29 mouse cellular contexts compared by ENCODE assay signal in the genomic region with DNA sequence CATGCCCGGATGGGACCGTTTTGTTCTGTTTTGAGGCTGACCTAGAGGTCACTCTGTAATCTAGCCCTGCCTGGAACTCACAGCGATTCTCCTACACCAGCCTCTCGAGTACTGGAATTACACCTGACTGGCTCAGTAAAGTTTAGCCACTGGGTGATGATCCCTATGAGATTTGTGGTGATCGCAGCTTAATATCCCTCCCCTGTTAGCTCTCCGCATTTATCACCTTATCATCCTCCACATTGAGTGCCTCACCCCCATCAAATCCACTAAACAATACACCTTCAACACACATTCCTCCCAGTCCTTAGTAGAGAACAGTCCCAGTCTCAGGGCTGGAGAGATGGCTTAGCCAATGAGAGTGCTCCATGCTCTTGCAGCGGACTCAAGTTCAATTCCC. TPM values are rescaled to one million over a fixed set of nuclear protein-coding genes. Genes with fewer than 3 reads are reported as not detected.
DNase-seq lines count a peak whose midpoint lies in the region; ATAC-seq and TF ChIP-seq lines count a peak whose summit lies in the region.
"Had no signal": no experiment of that assay in that cellular context is flagged by ENCODE, and none has a peak within 500 bp of the region (broad histone marks: within the 10 kb centered on the region; RNA-seq: fewer than 3 reads in every experiment).

No protein-coding gene starts in this region.

- H3K4me1 ChIP-seq in lung, postnatal 0 days (ENCODE audit: insufficient read depth, low read depth, low read length) = no peaks in the 10 kb centered on the region
- H3K4me1 ChIP-seq in midbrain, embryonic 11.5 days (ENCODE audit: control insufficient read depth, insufficient read depth, low read length) = no peaks in the 10 kb centered on the region
- no peaks in the 10 kb centered on the region for H3K4me1 ChIP-seq in midbrain, postnatal 0 days (ENCODE audit: insufficient read depth, low read length)
- no peaks in the 10 kb centered on the region for H3K4me1 ChIP-seq in ES-Bruce4 (ENCODE audit: control insufficient read depth, insufficient read depth, low read length)

- H3K36me3 ChIP-seq in lung, postnatal 0 days (ENCODE audit: insufficient read depth, low read length) = no peaks in the 10 kb centered on the region
- H3K36me3 ChIP-seq in midbrain, embryonic 11.5 days (ENCODE audit: control insufficient read depth, insufficient read depth, low read length) = no peaks in the 10 kb centered on the region
- no peaks in the 10 kb centered on the region for H3K36me3 ChIP-seq in midbrain, postnatal 0 days (ENCODE audit: insufficient read depth, low read length)
- no peaks in the 10 kb centered on the region for H3K36me3 ChIP-seq in ES-Bruce4 (ENCODE audit: control insufficient read depth, insufficient read depth, low read length, poor library complexity, severe bottlenecking)
- H3K36me3 ChIP-seq: G1E had no signal

- TF ChIP-seq POLR2A in ES-Bruce4 (IDR thresholded peaks at IDR 0.05; ENCODE audit: insufficient read depth, low read length) = no peak

- DNase-seq in heart, adult 11 months = peak; percentile 77
- DNase-seq in heart, postnatal 10 days = no peak
- DNase-seq in lung, postnatal 0 days (ENCODE audit: low spot score) = no peak
- no peak for DNase-seq in lung, postnatal 14 days
- peak; percentile 79 for DNase-seq in midbrain, embryonic 11.5 days (ENCODE audit: low spot score, missing footprints)
- DNase-seq in midbrain, postnatal 0 days (ENCODE audit: low spot score) = no peak
- DNase-seq in kidney, adult 8-10 months = no peak
- DNase-seq: adrenal gland, adult 2 months; adrenal gland, adult 8-10 months; adrenal gland, postnatal 10 days; adrenal gland, postnatal 14 days; adrenal gland, postnatal 25 days; adrenal gland, postnatal 36 days; B cell, adult 2 months; cerebellum, adult 11 months; cerebellum, adult 11-12 months; cerebellum, adult 18-20 months had no signal

- H3K9ac ChIP-seq in lung, postnatal 0 days (replicated peaks; ENCODE audit: low read depth) = no peak overlapping the region
- H3K9ac ChIP-seq in midbrain, embryonic 11.5 days (ENCODE audit: low read length) = no peak overlapping the region
- no peak overlapping the region for H3K9ac ChIP-seq in midbrain, postnatal 0 days (replicated peaks; ENCODE audit: low read length, poor library complexity, severe bottlenecking)
- H3K9ac ChIP-seq in ES-Bruce4 (ENCODE audit: low read depth, poor library complexity, severe bottlenecking) = no peak overlapping the region

- no peak for ATAC-seq in lung, postnatal 0 days
- no peak for ATAC-seq in midbrain, embryonic 11.5 days (ENCODE audit: low FRiP score)
- ATAC-seq in midbrain, postnatal 0 days (ENCODE audit: low FRiP score) = no peak
- ATAC-seq: activated CD4-positive, CD25-positive, alpha-beta regulatory T cell, adult 4 months; CD4-positive, CD25-positive, alpha-beta regulatory T cell, adult 4 months; Patski had no signal

- H3K27ac ChIP-seq in lung, postnatal 0 days (ENCODE audit: low read length) = 0 out of 2 replicates have a peak overlapping the region, but pooled peaks have one; percentile 9
- H3K27ac ChIP-seq in midbrain, embryonic 11.5 days (ENCODE audit: low read depth, low read length) = no peak overlapping the region
- no peak overlapping the region for H3K27ac ChIP-seq in midbrain, postnatal 0 days (ENCODE audit: low read depth, low read length)
- peak overlapping the region; percentile 75 for H3K27ac ChIP-seq in ES-Bruce4 (ENCODE audit: insufficient read depth, low read length)

- H3K27me3 ChIP-seq in lung, postnatal 0 days (replicated peaks; ENCODE audit: insufficient read depth, low read length) = no peaks in the 10 kb centered on the region
- no peaks in the 10 kb centered on the region for H3K27me3 ChIP-seq in midbrain, embryonic 11.5 days (ENCODE audit: control insufficient read depth, insufficient read depth, low read length)
- no peaks in the 10 kb centered on the region for H3K27me3 ChIP-seq in midbrain, postnatal 0 days (ENCODE audit: insufficient read depth, low read length)
- H3K27me3 ChIP-seq in ES-Bruce4 (ENCODE audit: control insufficient read depth, insufficient read depth, low read length, poor library complexity, severe bottlenecking) = no peaks in the 10 kb centered on the region
- H3K27me3 ChIP-seq: Patski had no signal

- TF ChIP-seq EP300 in lung, postnatal 0 days (IDR thresholded peaks at IDR 0.05) = no peak
- 0 out of 2 replicates have a peak, but pooled peaks have one; percentile 8 for TF ChIP-seq EP300 in ES-Bruce4 (IDR thresholded peaks at IDR 0.05; ENCODE audit: insufficient read depth, low read depth, low read length)

- no peak overlapping the region for H3K4me3 ChIP-seq in lung, postnatal 0 days (ENCODE audit: low read depth, low read length)
- no peak overlapping the region for H3K4me3 ChIP-seq in midbrain, embryonic 11.5 days (ENCODE audit: low read depth, low read length)
- no peak overlapping the region for H3K4me3 ChIP-seq in midbrain, postnatal 0 days (ENCODE audit: low read depth, low read length)
- H3K4me3 ChIP-seq in ES-Bruce4 (ENCODE audit: low read depth, low read length) = no peak overlapping the region

- no peak for TF ChIP-seq CTCF in lung, postnatal 0 days (IDR thresholded peaks at IDR 0.05)
- no peak for TF ChIP-seq CTCF in midbrain, postnatal 0 days (IDR thresholded peaks at IDR 0.05)
- no peak for TF ChIP-seq CTCF in ES-Bruce4 (IDR thresholded peaks at IDR 0.05; ENCODE audit: low read depth, low read length)

- intact Hi-C loops in heart, postnatal 10 days (cut with DNase I) = no loop called here

- 63% methylated on average over 7 of the region's 7 CpGs for WGBS in lung, postnatal 0 days
- 63% methylated on average over 7 of the region's 7 CpGs for WGBS in midbrain, embryonic 11.5 days
- 66% methylated on average over 7 of the region's 7 CpGs for WGBS in midbrain, postnatal 0 days

- no peak overlapping the region for H3K4me2 ChIP-seq in lung, postnatal 0 days (replicated peaks; ENCODE audit: low read depth, low read length)
- no peak overlapping the region for H3K4me2 ChIP-seq in midbrain, embryonic 11.5 days
- no peak overlapping the region for H3K4me2 ChIP-seq in midbrain, postnatal 0 days (ENCODE audit: low read depth, low read length, poor library complexity, severe bottlenecking)

- H3K9me3 ChIP-seq in lung, postnatal 0 days (ENCODE audit: low read length) = no peaks in the 10 kb centered on the region
- no peaks in the 10 kb centered on the region for H3K9me3 ChIP-seq in midbrain, embryonic 11.5 days (ENCODE audit: control insufficient read depth, low read length)
- no peaks in the 10 kb centered on the region for H3K9me3 ChIP-seq in midbrain, postnatal 0 days (ENCODE audit: low read length)
- H3K9me3 ChIP-seq in ES-Bruce4 (replicated peaks; ENCODE audit: control insufficient read depth, insufficient read depth, low read length, poor library complexity, severe bottlenecking) = no peaks in the 10 kb centered on the region
- H3K9me3 ChIP-seq: G1E had no signal

RNA-seq across cellular contexts. Expression of a gene that starts 9.9 kb away (rescaled TPM):
- under 1 TPM; 0.30 to 0.53 TPM for total RNA-seq in heart, postnatal 10 days (2021)
- 18.9 and 19.3 TPM in 2 replicates for polyA plus RNA-seq in lung, postnatal 0 days (2015; fragmentation: Nextera tagmentation; extraction: Ambion mirVana)
- 0.18 and 0.33 TPM in 2 replicates for polyA plus RNA-seq in midbrain, embryonic 11.5 days (2014; fragmentation: Nextera tagmentation; extraction: Ambion mirVana)
- total RNA-seq in midbrain, postnatal 0 days (2014; rRNA removed) = 0.44 and 0.61 TPM in 2 replicates
- 0.52 and 0.63 TPM in 2 replicates for polyA plus RNA-seq in midbrain, postnatal 0 days (2015; fragmentation: Nextera tagmentation; extraction: Ambion mirVana)
- 0.93 and 1.0 TPM in 2 replicates for polyA plus RNA-seq in ES-Bruce4 (2011; ENCODE audit: insufficient read depth, insufficient read length, low read depth, missing spikeins)
- total RNA-seq: CH12.LX, MEL had no signal
- polyA plus RNA-seq: activated CD4-positive, CD25-positive, alpha-beta regulatory T cell, adult 4 months; CD4-positive, CD25-positive, alpha-beta regulatory T cell, adult 4 months; G1E had no signal

RNA-seq across cellular contexts. Expression of a gene that starts 29.0 kb away (rescaled TPM):
- total RNA-seq in heart, postnatal 10 days (2021) = not detected
- not detected in 2 replicates for polyA plus RNA-seq in lung, postnatal 0 days (2015; fragmentation: Nextera tagmentation; extraction: Ambion mirVana)
- not detected in 2 replicates for polyA plus RNA-seq in midbrain, embryonic 11.5 days (2014; fragmentation: Nextera tagmentation; extraction: Ambion mirVana)
- not detected in 2 replicates for total RNA-seq in midbrain, postnatal 0 days (2014; rRNA removed)
- polyA plus RNA-seq in midbrain, postnatal 0 days (2015; fragmentation: Nextera tagmentation; extraction: Ambion mirVana) = not detected in 2 replicates
- not detected in 2 replicates for polyA plus RNA-seq in ES-Bruce4 (2011; ENCODE audit: insufficient read depth, insufficient read length, low read depth, missing spikeins)
- total RNA-seq: adrenal gland, adult 18-20 months; adrenal gland, adult 2 months; adrenal gland, adult 8-10 months; adrenal gland, postnatal 10 days; adrenal gland, postnatal 14 days; adrenal gland, postnatal 25 days; adrenal gland, postnatal 36 days; adrenal gland, postnatal 4 days; CH12.LX; ES-E14; G1E; MEL had no signal
- polyA plus RNA-seq: activated CD4-positive, CD25-positive, alpha-beta regulatory T cell, adult 4 months; adrenal gland, adult 2 months; brain, embryonic 14.5 days; C2C12; CD4-positive, CD25-positive, alpha-beta regulatory T cell, adult 4 months; G1E; Patski had no signal

RNA-seq across cellular contexts. Expression of a gene that starts 47.2 kb away (rescaled TPM):
- total RNA-seq in heart, postnatal 10 days (2021) = 10 to 100 TPM; 88.2 to 97.9 TPM
- 52.4 and 55.7 TPM in 2 replicates for polyA plus RNA-seq in lung, postnatal 0 days (2015; fragmentation: Nextera tagmentation; extraction: Ambion mirVana)
- polyA plus RNA-seq in midbrain, embryonic 11.5 days (2014; fragmentation: Nextera tagmentation; extraction: Ambion mirVana) = 68.0 TPM in 2 replicates
- 103 and 111 TPM in 2 replicates for total RNA-seq in midbrain, postnatal 0 days (2014; rRNA removed)
- 47.0 and 56.2 TPM in 2 replicates for polyA plus RNA-seq in midbrain, postnatal 0 days (2015; fragmentation: Nextera tagmentation; extraction: Ambion mirVana)
- 162 TPM in 2 replicates for polyA plus RNA-seq in ES-Bruce4 (2011; ENCODE audit: insufficient read depth, insufficient read length, low read depth, missing spikeins)

RNA-seq across cellular contexts. Expression of a gene that starts 57.3 kb away (rescaled TPM):
- total RNA-seq in heart, postnatal 10 days (2021) = 10 to 100 TPM; 16.5 to 19.8 TPM
- polyA plus RNA-seq in lung, postnatal 0 days (2015; fragmentation: Nextera tagmentation; extraction: Ambion mirVana) = 6.9 and 7.9 TPM in 2 replicates
- 18.8 and 19.7 TPM in 2 replicates for polyA plus RNA-seq in midbrain, embryonic 11.5 days (2014; fragmentation: Nextera tagmentation; extraction: Ambion mirVana)
- 32.8 and 36.8 TPM in 2 replicates for total RNA-seq in midbrain, postnatal 0 days (2014; rRNA removed)
- 24.2 and 24.8 TPM in 2 replicates for polyA plus RNA-seq in midbrain, postnatal 0 days (2015; fragmentation: Nextera tagmentation; extraction: Ambion mirVana)
- polyA plus RNA-seq in ES-Bruce4 (2011; ENCODE audit: insufficient read depth, insufficient read length, low read depth, missing spikeins) = 37.0 and 38.2 TPM in 2 replicates

Comparison
In these comparisons a context has a peak if more than half of its experiments do, and no peak if none do; other contexts are left out.
1. DNase-seq: peak in heart, adult 11 months (single experiment) and midbrain, embryonic 11.5 days (single experiment); none in heart, postnatal 10 days (0 of 2), lung, postnatal 0 days (single experiment), lung, postnatal 14 days (single experiment), midbrain, postnatal 0 days (single experiment) and kidney, adult 8-10 months (0 of 2).
2. H3K27ac ChIP-seq: peak in lung, postnatal 0 days (single experiment) and ES-Bruce4 (single experiment); none in midbrain, embryonic 11.5 days (single experiment) and midbrain, postnatal 0 days (single experiment).